Mouse (Mus musculus): ENCODE data around the gene Apoa2. TPM values are rescaled to one million over a fixed set of nuclear protein-coding genes. Genes with fewer than 3 reads are reported as not detected.
A peak's percentile ranks its signal among the peaks of the same experiment; 100 is the strongest.

Gene Apoa2
- polyA plus RNA-seq, 2 experiments from 2014 or later, result 0.75 TPM; not detected in 1

DNA sequence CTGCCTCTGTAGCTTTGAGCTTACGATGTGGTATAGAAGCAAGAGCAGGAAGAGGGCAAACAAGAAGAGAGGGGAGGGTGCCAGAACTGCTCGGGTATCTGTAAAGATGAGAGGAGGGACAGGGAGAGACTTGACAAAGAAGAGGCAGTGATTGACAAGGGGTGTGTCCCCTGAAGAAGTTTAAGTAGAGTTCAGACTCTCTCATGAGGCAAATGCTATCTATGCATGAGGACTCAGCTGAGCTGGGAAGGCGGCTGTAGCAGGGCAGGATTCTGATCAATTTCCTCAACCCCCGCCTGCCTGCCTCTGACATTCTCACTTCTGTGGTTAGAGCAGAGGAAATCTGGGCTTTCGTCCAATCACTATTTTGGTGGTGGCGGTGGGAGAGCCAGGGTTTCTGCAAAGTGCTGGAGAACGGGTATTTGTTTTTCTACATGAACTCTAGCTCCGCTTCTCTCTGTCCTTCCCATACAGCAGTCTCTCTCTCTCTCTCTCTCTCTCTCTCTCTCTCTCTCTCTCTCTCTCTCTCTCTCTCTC is 37.8 kb downstream of the Apoa2 start:
- peak; percentile 74 for ATAC-seq

DNA sequence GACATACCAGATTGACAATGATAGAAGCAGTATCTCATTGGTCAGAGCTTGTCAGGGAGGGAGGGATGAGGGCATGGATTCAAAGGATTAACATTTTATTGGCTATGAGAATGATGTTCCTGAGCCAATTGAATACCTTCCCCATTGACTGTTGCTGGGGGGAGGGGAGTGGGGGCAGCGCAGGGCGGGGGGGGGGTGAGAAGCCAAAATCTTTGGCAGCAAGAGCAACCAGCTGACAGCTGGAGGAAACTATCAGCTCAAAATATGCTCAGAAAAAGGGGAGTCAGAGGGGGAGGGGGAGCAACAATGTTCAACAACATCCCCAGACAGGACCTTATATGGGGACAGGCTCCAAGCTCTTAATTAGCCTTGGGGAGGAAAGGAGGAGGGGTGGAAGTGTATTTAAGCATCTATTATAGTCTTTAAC is 38.3 kb downstream of the Apoa2 start:
- no peak for ATAC-seq

DNA sequence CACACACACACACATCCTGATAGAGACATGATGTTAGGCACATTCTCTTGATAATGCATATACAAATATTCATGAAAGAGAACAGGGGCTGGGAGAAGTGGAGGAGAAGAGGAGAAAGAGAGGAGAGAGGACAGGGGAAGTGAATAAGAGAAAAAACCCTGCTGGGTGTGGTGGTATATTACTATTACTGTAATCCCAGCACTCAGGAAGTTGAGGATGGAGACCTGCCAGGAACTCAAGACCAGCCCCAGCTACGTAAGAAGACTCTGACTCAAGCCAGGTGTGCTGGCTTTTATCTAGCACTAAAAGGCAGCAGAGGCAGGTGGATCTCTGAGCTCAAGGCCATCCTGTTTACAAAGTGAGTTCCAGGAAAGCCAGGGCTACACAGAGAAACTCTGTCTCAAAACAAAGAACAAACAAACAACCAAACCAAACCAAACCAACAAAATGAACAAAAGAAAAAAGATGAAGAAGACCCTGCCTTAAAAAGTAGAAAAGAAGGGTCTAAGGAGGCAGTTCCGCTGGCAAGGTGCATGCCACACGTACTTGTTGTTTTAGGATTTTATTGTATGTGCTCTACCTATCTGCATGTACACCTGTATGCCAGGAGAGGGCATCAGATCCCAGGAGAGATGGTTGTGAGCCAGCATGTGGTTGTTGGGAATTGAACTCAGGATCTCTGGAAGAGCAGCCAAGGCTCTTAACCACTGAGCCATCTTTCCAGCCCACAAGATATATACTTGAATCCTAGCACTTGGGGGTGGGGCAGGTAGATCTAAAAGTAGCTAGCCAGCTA is 39.0 kb downstream of the Apoa2 start:
- peak; percentile 40 for ATAC-seq

DNA sequence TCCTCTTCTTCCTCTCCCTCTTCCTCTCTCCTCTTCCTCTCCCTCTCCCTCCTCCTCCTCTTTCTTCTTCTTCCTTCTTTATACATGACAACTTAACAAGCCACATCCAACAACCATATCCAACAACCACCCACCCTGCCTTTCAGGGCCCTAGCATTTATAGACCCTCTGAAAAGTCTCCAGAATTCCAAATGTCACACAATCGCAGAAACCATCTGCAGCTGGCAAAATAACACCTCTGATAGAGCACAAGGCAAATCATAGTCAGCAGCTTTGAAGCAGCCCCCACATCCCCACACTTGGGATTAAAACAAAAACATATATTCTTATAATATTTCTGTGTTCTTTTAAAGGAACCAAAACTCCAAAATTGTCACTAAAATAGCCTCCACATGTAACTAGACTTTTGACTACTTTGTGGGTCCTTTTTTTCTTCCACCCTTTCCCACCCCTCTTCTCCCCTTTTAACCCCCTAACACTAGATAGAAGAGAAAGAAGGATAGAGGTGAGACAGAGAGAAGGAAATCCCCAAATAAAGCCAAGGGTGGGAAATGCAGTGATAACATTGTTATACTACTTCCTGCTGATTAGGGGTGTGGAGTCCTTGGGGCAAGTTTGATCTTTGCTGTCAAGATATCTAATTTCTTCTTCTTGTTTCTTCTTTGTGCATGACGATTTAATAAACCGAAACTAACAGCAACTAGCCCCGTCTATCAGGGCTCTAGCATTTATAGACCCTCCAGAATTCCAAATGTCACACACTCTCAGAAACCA is 41.3 kb downstream of the Apoa2 start:
- ATAC-seq, result no peak

DNA sequence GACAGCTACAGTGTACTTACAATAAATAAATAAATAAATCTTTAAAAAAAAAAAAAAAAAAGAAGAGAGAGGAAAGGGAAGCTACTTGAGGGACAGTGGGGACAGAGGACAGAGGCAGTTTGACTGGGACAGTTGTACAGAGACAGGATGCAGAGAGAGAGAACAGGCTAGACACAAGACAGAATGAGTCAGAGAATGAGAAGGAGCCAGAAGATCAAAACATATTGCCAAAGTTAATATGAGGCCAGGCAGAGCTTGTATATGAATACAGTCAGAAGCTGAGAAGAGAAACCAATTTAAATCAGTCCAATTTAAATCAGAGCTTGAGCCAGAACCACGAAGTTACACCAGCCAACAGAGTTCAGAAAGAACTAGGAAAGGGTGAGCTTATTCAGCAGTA is 43.5 kb downstream of the Apoa2 start:
- no peak for ATAC-seq

GRCm38 (mm10) chr1:171269848-171270572 is 45.2 kb downstream of the Apoa2 start, which contains the start of gene B4galt3:
B4galt3 (plus strand) TSS chr1:171270328.
- ATAC-seq, result peak; percentile 99

DNA sequence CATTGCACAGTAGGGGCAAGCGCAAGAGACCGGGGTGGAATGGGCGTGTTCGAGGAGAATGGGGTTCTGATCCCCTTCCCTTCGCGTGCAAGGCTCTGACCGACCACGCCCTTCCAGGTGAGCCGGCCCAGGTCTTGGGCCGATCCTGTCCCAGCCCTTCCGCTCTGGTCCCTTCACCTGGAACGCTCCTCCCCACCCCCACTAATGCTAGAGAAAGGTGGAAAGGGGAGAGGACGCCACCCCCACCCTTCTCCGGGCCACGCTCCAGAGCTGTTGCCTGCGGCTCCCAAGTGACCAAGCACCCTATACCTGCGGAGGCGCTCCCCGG is 45.7 kb downstream of the Apoa2 start:
- peak; percentile 46 for ATAC-seq

DNA sequence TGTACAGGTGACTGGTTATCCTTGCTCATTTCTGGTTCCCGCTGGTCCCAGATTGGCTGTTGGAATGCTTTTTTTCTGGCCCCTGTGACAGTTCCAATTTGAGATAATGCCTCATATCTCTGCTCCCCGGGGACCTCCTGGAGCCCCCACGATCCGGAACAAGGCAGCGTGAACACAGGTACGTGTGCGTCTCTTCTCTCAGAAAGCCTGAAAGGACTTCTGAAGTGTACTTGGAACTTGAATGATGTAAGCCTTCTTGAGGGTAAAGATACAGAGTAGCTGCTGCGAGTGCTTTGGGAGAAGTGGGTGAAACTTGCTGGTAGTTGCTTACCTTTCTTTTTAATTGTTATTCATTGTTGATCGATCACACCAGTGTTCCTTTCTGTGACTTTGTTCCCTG is 46.3 kb downstream of the Apoa2 start:
- ATAC-seq, result no peak

DNA sequence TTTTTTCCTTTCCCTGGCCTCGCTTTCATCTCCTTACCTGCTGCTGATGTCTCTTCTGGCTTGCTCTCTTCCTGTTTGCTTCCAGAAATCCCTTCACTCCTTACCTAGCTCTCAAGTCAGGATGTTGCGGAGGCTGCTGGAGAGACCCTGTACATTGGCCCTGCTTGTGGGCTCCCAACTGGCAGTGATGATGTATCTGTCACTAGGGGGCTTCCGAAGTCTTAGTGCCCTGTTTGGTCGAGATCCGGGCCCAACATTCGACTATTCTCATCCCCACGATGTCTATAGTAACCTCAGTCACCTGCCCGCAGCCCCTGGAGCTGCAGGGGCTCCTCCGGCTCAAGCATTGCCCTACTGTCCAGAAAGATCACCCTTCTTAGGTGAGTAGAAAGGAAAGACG is 46.8 kb downstream of the Apoa2 start:
- ATAC-seq, result no peak

DNA sequence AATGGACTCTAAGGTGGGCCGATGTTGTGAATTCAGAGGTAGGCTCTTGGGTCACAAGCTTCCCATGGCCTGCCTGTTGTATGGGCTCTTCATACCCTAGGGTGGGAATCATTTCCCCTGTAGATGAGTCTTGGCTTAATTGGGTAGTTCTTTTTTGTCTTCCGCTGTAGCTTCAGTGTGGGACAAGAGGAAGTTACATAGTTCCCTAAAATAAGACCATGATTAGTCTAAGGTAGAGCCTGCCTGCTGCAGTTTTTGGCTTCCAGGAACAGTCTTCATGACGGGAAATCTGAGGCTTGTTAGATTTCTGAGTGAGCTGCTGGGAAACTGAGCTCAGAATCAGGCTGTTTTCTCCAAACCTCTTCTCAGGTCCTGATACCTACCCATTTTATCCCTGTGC is 47.2 kb downstream of the Apoa2 start:
- no peak for ATAC-seq

GRCm38 (mm10) chr1:171274171-171274570 is 49.3 kb downstream of the Apoa2 start:
- ATAC-seq, result no peak

DNA sequence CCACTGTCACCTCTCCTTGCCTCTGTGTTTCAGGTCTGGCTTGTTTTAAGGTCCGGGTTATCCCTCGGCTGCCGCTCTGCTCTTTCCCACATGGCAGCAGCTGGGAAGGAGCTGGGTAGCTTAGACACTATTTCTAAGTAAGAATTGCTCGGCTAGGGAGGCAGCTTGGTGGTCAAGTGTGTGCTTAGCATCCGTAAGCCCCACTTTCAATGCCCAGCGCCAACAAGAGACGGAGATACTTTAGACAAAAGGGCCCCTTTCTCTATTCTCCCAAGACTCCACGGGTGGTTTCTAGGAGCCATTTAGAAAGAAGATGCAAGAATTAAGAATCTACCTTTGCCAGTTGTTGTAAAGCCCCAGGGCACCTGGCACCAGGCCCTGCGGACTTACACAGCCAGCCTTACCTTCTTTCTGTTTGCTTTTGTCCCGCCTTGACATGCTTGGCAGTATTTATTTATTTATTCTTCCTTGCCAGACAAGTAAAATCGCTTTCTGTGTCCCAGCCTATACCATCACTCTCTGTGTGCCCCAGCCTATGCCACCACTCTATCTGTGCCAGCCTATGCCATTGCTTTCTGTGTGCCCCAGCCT is 50.4 kb downstream of the Apoa2 start:
- no peak for ATAC-seq

Other genes starting within 250 kb of the Apoa2 start
- gene Fcgr2b, start 248.5 kb upstream of the Apoa2 start, polyA plus RNA-seq (2017; shearing (Covaris generic)), result 1 to 10 TPM in 1 of 2 experiments, not detected in 1; 1.1 TPM
- gene Fcgr4, start 206.1 kb upstream of the Apoa2 start, polyA plus RNA-seq (2017; shearing (Covaris generic)), result under 1 TPM in 1 of 2 experiments, not detected in 1; 0.26 TPM
- gene Fcgr3, start 160.1 kb upstream of the Apoa2 start, polyA plus RNA-seq (2017; shearing (Covaris generic)), result not detected
- gene Cfap126, start 111.1 kb upstream of the Apoa2 start, polyA plus RNA-seq (2017; shearing (Covaris generic)), result 1 to 10 TPM; 4.8 to 5.5 TPM
- gene Sdhc, start 74.5 kb upstream of the Apoa2 start, polyA plus RNA-seq (2017; shearing (Covaris generic)), result 100 to 1,000 TPM; 135 to 150 TPM
- not detected for gene Mpz, start 74.3 kb upstream of the Apoa2 start, polyA plus RNA-seq (2017; shearing (Covaris generic))
- gene Pcp4l1, start 28.8 kb upstream of the Apoa2 start, polyA plus RNA-seq (2017; shearing (Covaris generic)), result not detected
- gene Nr1i3, start 11.1 kb upstream of the Apoa2 start, polyA plus RNA-seq (2017; shearing (Covaris generic)), result under 1 TPM; 0.15 to 0.54 TPM
- gene Tomm40l, start 2.5 kb upstream of the Apoa2 start, polyA plus RNA-seq (2017; shearing (Covaris generic)), result 10 to 100 TPM; 24.0 to 48.7 TPM
- gene Fcer1g, start 9.3 kb downstream of the Apoa2 start, polyA plus RNA-seq (2017; shearing (Covaris generic)), result 1 to 10 TPM; 1.8 to 3.5 TPM
- under 1 TPM in 1 of 2 experiments, not detected in 1; 0.13 TPM for gene Adamts4, start 25.4 kb downstream of the Apoa2 start, polyA plus RNA-seq (2017; shearing (Covaris generic))
- gene Ndufs2, start 26.3 kb downstream of the Apoa2 start, polyA plus RNA-seq (2017; shearing (Covaris generic)), result 100 to 1,000 TPM; 115 to 119 TPM
- 10 to 100 TPM; 56.0 to 93.6 TPM for gene B4galt3, start 45.3 kb downstream of the Apoa2 start, polyA plus RNA-seq (2017; shearing (Covaris generic))
- gene Ppox, start 56.1 kb downstream of the Apoa2 start, polyA plus RNA-seq (2017; shearing (Covaris generic)), result 100 to 1,000 TPM in 1 of 2 experiments, 10 to 100 TPM in 1; 70.8 to 108 TPM
- gene Usp21, start 62.9 kb downstream of the Apoa2 start, polyA plus RNA-seq (2017; shearing (Covaris generic)), result 10 to 100 TPM; 22.6 to 27.9 TPM
- 10 to 100 TPM; 74.0 to 84.4 TPM for gene Ufc1, start 70.0 kb downstream of the Apoa2 start, polyA plus RNA-seq (2017; shearing (Covaris generic))
- gene Dedd, start 104.1 kb downstream of the Apoa2 start, polyA plus RNA-seq (2017; shearing (Covaris generic)), result 10 to 100 TPM; 36.8 to 43.8 TPM
- gene Nit1, start 120.6 kb downstream of the Apoa2 start, polyA plus RNA-seq (2017; shearing (Covaris generic)), result 10 to 100 TPM; 31.7 to 40.3 TPM
- 10 to 100 TPM; 69.6 to 75.8 TPM for gene Pfdn2, start 120.6 kb downstream of the Apoa2 start, polyA plus RNA-seq (2017; shearing (Covaris generic))
- under 1 TPM; 0.36 to 0.72 TPM for gene Klhdc9, start 135.7 kb downstream of the Apoa2 start, polyA plus RNA-seq (2017; shearing (Covaris generic))
- gene Nectin4, start 145.0 kb downstream of the Apoa2 start, polyA plus RNA-seq (2017; shearing (Covaris generic)), result under 1 TPM in 1 of 2 experiments, not detected in 1; 0.12 TPM
- 10 to 100 TPM; 74.7 to 90.4 TPM for gene Arhgap30, start 163.9 kb downstream of the Apoa2 start, polyA plus RNA-seq (2017; shearing (Covaris generic))
- 100 to 1,000 TPM in 1 of 2 experiments, 10 to 100 TPM in 1; 62.2 to 115 TPM for gene Usf1, start 186.3 kb downstream of the Apoa2 start, polyA plus RNA-seq (2017; shearing (Covaris generic))
- gene Tstd1, start 193.8 kb downstream of the Apoa2 start, polyA plus RNA-seq (2017; shearing (Covaris generic)), result 10 to 100 TPM; 10.0 to 20.1 TPM
- 1 to 10 TPM in 1 of 2 experiments, under 1 TPM in 1; 0.16 to 1.1 TPM for gene F11r, start 212.5 kb downstream of the Apoa2 start, polyA plus RNA-seq (2017; shearing (Covaris generic))

All from CD4-positive, CD25-positive, alpha-beta regulatory T cell, adult 4 months (primary cell).